Mouse (Mus musculus) stomach, embryonic 16.5 days (tissue): Measurements from ENCODE around the gene Cyp2u1. TPM values are rescaled to one million over a fixed set of nuclear protein-coding genes. Genes with fewer than 3 reads are reported as not detected.

Experiments used
- ATAC-seq: fragments of 200-750 bp; cut with Nextera tagmentation; 2 replicates; pipeline ENCODE4 v1.8.0; 2017; ENCODE audit warnings: moderate number of reproducible peaks, moderate TSS enrichment; ENCODE audit not compliant: insufficient read depth, low FRiP score
- H3K27ac ChIP-seq: fragments of 300-500 bp; sonication (generic); 2 replicates; pipeline ENCODE4 v1.5.1; 2014; ENCODE audit warnings: low read length
- H3K27me3 ChIP-seq: fragments of 300-500 bp; sonication (generic); 2 replicates; pipeline ENCODE4 v1.6.1; 2014; ENCODE audit warnings: low read length, control low read depth, mixed read lengths; ENCODE audit not compliant: control insufficient read depth, insufficient read depth
- H3K36me3 ChIP-seq: fragments of 300-500 bp; sonication (generic); 2 replicates; pipeline ENCODE4 v1.6.1; 2014; ENCODE audit warnings: low read length; ENCODE audit not compliant: control insufficient read depth, insufficient read depth
- H3K4me1 ChIP-seq: fragments of 300-500 bp; sonication (generic); 2 replicates; pipeline ENCODE4 v1.6.1; 2014; ENCODE audit warnings: low read length, control low read depth, mixed read lengths; ENCODE audit not compliant: control insufficient read depth, insufficient read depth
- H3K4me2 ChIP-seq: fragments of 300-500 bp; sonication (generic); 2 replicates; pipeline ENCODE4 v1.6.1; 2014; ENCODE audit warnings: low read depth, low read length, mixed read lengths
- H3K4me3 ChIP-seq: fragments of 300-500 bp; sonication (generic); replicated peaks from 2 replicates; pipeline ENCODE4 v1.5.1; 2014; ENCODE audit warnings: mild to moderate bottlenecking, low read length
- H3K9ac ChIP-seq: fragments of 300-500 bp; sonication (generic); 2 replicates; pipeline ENCODE4 v1.6.1; 2014; ENCODE audit warnings: low read length
- H3K9me3 ChIP-seq: fragments of 300-500 bp; sonication (generic); replicated peaks from 2 replicates; pipeline ENCODE4 v1.6.1; 2016; ENCODE audit warnings: low read length, control low read depth; ENCODE audit not compliant: control insufficient read depth
- WGBS: fragments of 180-500 bp; shearing (Covaris S2); extraction: QIAGEN DNeasy Blood & Tissue Kit; methylation state at CpG from one replicate; pipeline ENCODE4 v1.1.7; 2014; 5-methylcytosine and 5-hydroxymethylcytosine counted together
- polyA plus RNA-seq: library from polyadenylated mRNA; unstranded; fragments of >200 nt; fragmentation: Nextera tagmentation; extraction: Ambion mirVana; gene quantifications from 2 replicates; pipeline ENCODE4 v1.2.1, GENCODE M21; 2015

Cyp2u1 gene
- 2.0 TPM in 2 replicates for polyA plus RNA-seq

DNA sequence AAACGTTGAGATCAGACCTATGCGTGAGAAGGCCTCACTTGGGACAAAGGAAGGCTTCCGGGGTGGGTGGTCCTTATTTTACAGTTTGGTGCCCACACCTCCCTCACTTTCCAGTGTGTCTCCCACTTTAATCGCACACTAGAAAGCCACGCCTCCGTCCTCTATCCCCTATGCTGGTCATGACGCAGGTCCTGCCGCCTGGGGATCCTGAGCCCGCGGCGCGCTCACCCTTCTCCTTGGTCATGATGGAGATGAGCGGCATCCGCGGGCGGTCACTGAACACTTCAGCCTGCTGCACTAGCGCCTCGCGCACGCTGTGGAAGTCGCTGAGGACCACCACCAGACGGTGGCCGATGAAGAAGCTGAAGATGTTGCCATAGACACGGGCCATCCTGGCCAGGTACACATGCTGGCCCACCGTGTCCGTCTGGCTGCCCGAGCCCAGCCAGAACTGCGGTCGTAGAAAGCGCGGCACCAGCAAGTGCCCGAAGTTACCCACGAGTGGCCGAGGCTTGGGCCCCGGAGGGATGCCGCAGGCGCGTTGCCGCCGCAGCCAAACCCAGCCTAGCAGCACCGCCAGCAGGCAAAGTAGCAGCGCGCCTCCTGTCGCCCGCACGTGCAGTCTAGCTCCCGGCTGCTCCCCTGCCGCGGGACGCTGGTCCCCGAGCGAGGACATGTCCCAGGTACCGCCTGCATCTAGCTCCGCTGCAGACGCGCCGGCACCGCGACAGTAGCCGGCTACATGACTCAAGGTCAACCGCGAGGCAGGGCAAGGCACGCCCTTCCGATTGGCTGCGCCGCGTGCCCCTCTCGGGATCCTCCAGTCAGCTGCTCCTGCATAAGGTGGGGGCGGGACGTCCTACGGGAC is at the start of gene Cyp2u1:
TSS of gene Cyp2u1 (minus strand) at position 776 of the 868 bp plus-strand sequence.
- no peak within 1 kb of the TSS for H3K27ac ChIP-seq
- no peaks in the 10 kb centered on the region for H3K9me3 ChIP-seq
- peak within 1 kb of the TSS; percentile 99 for H3K4me2 ChIP-seq
- no peaks in the 10 kb centered on the region for H3K27me3 ChIP-seq
- no peaks in the 10 kb centered on the region for H3K36me3 ChIP-seq
- peak; percentile 93 for ATAC-seq
- peak within 1 kb of the TSS; percentile 70 for H3K4me3 ChIP-seq
- WGBS, result 1% methylated on average over 70 of the region's 71 CpGs
- no peaks in the 10 kb centered on the region for H3K4me1 ChIP-seq
- peak within 1 kb of the TSS; percentile 74 for H3K9ac ChIP-seq

DNA sequence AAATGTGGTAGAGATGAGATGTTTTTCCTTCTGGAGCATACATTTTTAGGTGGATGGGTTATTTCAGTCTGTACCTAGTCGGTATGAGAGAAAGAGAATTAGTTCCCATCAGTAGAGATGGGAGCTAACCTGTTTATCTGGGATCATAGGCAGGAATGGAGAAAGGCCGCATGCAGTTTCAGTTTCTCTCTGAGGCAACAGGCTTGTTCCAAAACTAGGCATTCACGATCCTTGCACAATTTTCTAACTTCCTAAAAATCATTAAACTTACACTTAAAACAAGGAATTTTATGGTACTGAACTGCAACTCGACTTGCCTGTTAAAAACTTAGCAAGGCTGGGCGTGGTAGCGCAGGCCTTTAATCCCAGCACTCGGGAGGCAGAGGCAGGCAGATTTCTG is 47.5 kb upstream of the Cyp2u1 start:
- 91% methylated on average over 7 of the region's 7 CpGs for WGBS
- ATAC-seq, result no peak
- Histone ChIP-seq H3K4me2 (no peak overlapping the region), H3K36me3 (no peaks in the 10 kb centered on the region), H3K4me3 (no peak overlapping the region), H3K27me3 (no peaks in the 10 kb centered on the region), H3K4me1 (no peaks in the 10 kb centered on the region), H3K27ac (no peak overlapping the region), H3K9me3 (no peaks in the 10 kb centered on the region), H3K9ac (no peak overlapping the region)

DNA sequence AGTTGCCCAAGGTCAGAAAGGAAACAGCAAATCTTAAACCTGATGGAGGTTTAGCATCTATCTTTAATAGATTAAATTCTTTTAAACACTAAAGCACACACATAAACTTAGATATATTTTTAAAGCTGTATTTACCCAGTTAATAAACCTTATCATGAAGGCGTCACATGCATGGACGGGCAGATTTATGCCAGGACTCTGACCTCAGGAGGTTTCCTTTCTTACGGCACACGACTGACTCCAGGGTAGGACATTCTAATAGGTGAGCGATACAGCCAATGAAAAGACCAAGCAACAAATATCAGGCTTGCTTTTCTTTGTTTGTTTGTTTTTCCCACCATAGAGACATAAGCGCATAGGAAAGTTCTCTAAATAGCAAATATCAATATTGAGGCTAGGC is 46.0 kb upstream of the Cyp2u1 start:
- no peak overlapping the region for H3K9ac ChIP-seq
- H3K27me3 ChIP-seq, result no peaks in the 10 kb centered on the region
- no peak overlapping the region for H3K27ac ChIP-seq
- no peak overlapping the region for H3K4me3 ChIP-seq
- H3K4me1 ChIP-seq, result no peaks in the 10 kb centered on the region
- WGBS, result 62% methylated on average over 6 of the region's 6 CpGs
- H3K9me3 ChIP-seq, result no peaks in the 10 kb centered on the region
- peak; percentile 76; the same call in 1 of the 2 replicates for ATAC-seq
- no peak overlapping the region for H3K4me2 ChIP-seq
- H3K36me3 ChIP-seq, result no peaks in the 10 kb centered on the region

DNA sequence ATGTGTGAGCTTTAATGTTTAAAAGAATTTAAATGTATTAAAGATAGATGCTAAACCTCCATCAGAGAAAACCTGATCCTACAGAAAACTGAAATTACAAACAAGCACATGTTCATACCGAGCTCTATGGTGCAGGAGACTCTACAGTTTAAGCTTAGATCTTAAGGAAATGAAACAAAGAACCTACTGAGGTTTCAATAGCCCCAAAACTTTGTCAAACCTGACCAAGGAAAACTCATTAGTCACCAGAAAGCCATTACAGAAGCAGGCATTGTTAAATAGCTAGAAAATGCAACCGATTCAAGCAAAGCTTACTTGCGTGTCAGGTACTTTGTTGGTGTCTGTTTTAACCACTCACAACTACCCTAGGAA is 45.5 kb upstream of the Cyp2u1 start:
- H3K9me3 ChIP-seq, result no peaks in the 10 kb centered on the region
- no peak overlapping the region for H3K9ac ChIP-seq
- peak overlapping the region; percentile 79 for H3K27ac ChIP-seq
- H3K27me3 ChIP-seq, result no peaks in the 10 kb centered on the region
- no peak overlapping the region for H3K4me2 ChIP-seq
- no peaks in the 10 kb centered on the region for H3K36me3 ChIP-seq
- no peak for ATAC-seq
- H3K4me1 ChIP-seq, result no peaks in the 10 kb centered on the region
- no peak overlapping the region for H3K4me3 ChIP-seq
- 52% methylated on average over 3 of the region's 3 CpGs for WGBS

DNA sequence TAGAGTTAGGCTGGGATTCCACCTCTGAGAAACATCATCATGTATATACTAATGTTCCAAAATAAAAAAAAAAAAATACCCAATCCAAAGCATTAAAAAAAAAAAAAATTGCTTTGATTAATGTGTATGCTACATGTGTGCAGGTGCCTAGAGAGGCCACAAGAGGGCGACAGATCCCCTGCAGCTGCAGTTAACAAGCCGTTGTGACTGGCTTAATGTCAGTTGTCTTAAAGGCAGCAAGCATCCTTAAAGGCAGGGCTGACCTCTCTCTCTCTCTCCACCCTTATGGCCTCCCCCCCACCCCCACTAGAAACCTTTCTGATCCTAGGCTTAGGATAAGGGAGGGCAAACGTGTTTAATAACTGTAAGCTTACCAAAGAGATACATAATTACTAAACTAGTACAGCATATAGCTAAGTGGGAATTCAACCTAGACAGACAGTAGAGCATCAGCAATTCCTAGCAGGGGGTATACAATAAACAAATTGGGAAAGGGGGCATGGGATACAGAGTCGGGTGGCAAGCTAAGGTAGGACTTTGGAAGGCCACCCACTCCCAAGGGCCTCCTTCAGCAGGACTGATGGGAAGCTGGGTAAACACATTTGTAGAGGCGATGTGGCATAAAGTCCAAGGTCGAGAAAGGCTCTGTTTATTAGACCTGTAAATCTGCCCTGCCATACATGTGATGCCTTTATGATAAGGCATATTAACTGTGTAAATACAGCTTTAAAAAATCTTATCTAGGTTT is 45.0 kb upstream of the Cyp2u1 start:
- ATAC-seq, result peak; percentile 72
- Histone ChIP-seq H3K9me3 (no peaks in the 10 kb centered on the region), H3K27ac (no peak overlapping the region; the same call in 1 of the 2 replicates), H3K9ac (no peak overlapping the region), H3K36me3 (no peaks in the 10 kb centered on the region), H3K4me1 (no peaks in the 10 kb centered on the region), H3K4me3 (no peak overlapping the region), H3K27me3 (no peaks in the 10 kb centered on the region), H3K4me2 (no peak overlapping the region)
- WGBS, result 38% methylated on average over 6 of the region's 6 CpGs

DNA sequence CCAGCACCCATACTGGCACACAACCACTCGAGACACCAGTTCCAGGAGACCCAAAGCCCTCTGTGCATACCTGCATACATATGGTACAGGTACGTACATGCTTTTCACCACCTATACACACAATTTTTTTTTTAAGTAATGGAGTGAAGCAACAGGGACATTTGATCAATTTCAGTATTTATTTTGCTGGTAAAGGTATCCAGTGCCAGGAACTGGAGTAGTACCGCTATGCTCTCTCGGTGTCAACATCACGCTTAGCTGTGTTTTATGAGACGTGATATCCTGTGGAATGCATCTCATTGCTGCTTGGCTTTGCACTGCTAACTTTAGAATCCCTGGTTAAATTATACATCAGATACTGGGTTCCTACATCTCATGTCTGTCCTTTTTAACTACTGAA is 42.9 kb upstream of the Cyp2u1 start:
- no peak for ATAC-seq

DNA sequence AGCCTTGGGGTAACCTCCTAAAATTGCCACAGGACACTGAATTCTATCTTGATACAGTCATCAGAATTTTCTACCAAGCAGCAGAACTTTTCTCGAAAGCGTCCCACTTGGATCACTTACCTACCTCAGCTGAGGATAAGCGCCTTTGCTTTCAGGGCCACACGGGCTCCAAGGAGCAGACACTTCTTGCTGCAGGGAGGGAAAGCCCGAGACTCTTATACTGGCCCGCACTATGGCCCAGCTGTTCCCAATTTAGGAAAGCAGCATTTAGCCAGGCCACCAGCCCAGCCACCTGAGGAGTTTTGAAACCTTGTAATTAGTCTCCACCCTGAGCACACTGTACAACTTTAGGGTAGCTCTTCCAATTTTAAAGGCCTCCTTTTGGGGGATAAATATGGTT is 40.3 kb upstream of the Cyp2u1 start:
- no peaks in the 10 kb centered on the region for H3K27me3 ChIP-seq
- no peak overlapping the region for H3K4me3 ChIP-seq
- WGBS, result 81% methylated on average over 6 of the region's 6 CpGs
- H3K4me1 ChIP-seq, result peaks cover 5% of the 10 kb centered on the region
- no peaks in the 10 kb centered on the region for H3K9me3 ChIP-seq
- no peaks in the 10 kb centered on the region for H3K36me3 ChIP-seq
- no peak overlapping the region for H3K27ac ChIP-seq
- H3K4me2 ChIP-seq, result no peak overlapping the region
- no peak overlapping the region for H3K9ac ChIP-seq
- no peak for ATAC-seq

More for the DNA sequence above, 42.9 kb upstream of the Cyp2u1 start:
- WGBS, result 84% methylated on average over 6 of the region's 6 CpGs
- Histone ChIP-seq H3K4me1 (no peaks in the 10 kb centered on the region; the same call in none of the 2 replicates), H3K4me2 (no peak overlapping the region), H3K36me3 (no peaks in the 10 kb centered on the region), H3K27me3 (no peaks in the 10 kb centered on the region), H3K4me3 (no peak overlapping the region), H3K27ac (no peak overlapping the region), H3K9me3 (no peaks in the 10 kb centered on the region), H3K9ac (no peak overlapping the region)

DNA sequence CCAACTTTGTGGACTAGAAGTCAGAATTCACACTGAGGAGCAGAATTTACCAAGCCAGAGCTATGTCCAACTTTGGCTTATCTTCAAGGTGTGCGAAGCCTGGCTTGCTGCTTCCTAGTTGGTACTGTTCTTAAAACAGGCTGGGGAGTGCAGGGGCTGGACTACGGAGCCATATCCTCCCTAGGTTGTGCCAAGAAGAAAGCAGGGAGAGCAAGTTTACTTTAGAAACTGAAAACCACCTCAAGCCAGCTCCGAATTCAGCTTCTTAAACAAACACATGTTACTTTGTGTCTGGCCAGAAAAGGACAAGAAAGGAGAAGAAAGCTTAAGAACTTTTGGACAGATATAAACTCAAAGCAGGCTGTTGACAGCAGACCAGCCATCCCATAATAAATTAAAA is 37.9 kb upstream of the Cyp2u1 start:
- H3K9me3 ChIP-seq, result no peaks in the 10 kb centered on the region
- no peak overlapping the region for H3K4me2 ChIP-seq
- H3K4me3 ChIP-seq, result no peak overlapping the region
- no peaks in the 10 kb centered on the region for H3K27me3 ChIP-seq
- no peak overlapping the region for H3K9ac ChIP-seq
- ATAC-seq, result peak; percentile 66; the same call in 1 of the 2 replicates
- WGBS, result 33% methylated on average over 3 of the region's 3 CpGs
- H3K4me1 ChIP-seq, result peaks cover 5% of the 10 kb centered on the region
- peak overlapping the region; percentile 39 for H3K27ac ChIP-seq
- no peaks in the 10 kb centered on the region for H3K36me3 ChIP-seq

DNA sequence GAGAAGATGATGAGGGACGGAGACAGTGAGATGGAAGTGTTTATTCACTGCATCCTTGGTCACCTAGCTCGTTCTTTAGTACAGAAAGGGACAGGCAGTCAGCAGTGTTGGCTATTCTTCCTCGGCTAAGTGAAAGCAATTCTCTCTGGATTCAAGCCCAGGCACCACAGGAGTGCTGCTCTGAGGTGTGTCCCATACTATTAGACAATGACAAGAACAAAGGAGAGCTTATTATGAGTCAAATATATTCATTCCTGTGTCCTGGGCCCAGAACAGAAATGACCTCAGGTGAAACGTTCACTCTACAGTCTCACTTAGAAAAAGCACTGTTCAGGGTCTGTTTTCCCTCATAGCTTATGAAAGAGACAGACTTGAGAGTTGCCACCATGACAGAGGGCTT is 36.3 kb upstream of the Cyp2u1 start:
- H3K36me3 ChIP-seq, result no peaks in the 10 kb centered on the region
- ATAC-seq, result no peak
- no peak overlapping the region for H3K4me3 ChIP-seq
- H3K27ac ChIP-seq, result peak overlapping the region; percentile 34; the same call in 1 of the 2 replicates
- no peaks in the 10 kb centered on the region for H3K27me3 ChIP-seq
- H3K9ac ChIP-seq, result no peak overlapping the region
- no peaks in the 10 kb centered on the region for H3K9me3 ChIP-seq
- no peak overlapping the region for H3K4me2 ChIP-seq
- H3K4me1 ChIP-seq, result peaks cover 18% of the 10 kb centered on the region
- 66% methylated on average over 4 of the region's 4 CpGs for WGBS
